ENCODE assay signal across 9 mouse cellular contexts in genomic region chr8:10922209-10923030, GRCm38 (mm10).
A peak's percentile ranks its signal among the peaks of the same experiment; 100 is the strongest.
DNase-seq lines count a peak whose midpoint lies in the region; ATAC-seq and TF ChIP-seq lines count a peak whose summit lies in the region.
"Had no signal": no experiment of that assay in that cellular context is flagged by ENCODE, and none has a peak within 500 bp of the region (broad histone marks: within the 10 kb centered on the region; RNA-seq: fewer than 3 reads in every experiment).

No protein-coding gene starts in this region.

- no peak overlapping the region for H3K4me3 ChIP-seq in lung, embryonic 14.5 days (ENCODE audit: low read depth, low read length)
- H3K4me3 ChIP-seq in forebrain, embryonic 10.5 days = peak overlapping the region; percentile 11
- H3K4me3 ChIP-seq in hindbrain, embryonic 15.5 days = no peak overlapping the region
- H3K4me3 ChIP-seq in midbrain, postnatal 0 days (ENCODE audit: low read depth, low read length) = no peak overlapping the region
- H3K4me3 ChIP-seq: myocyte had no signal

- no peak overlapping the region for H3K9ac ChIP-seq in lung, embryonic 14.5 days
- H3K9ac ChIP-seq in hindbrain, embryonic 15.5 days = no peak overlapping the region
- no peak overlapping the region for H3K9ac ChIP-seq in midbrain, postnatal 0 days (replicated peaks; ENCODE audit: low read length, poor library complexity, severe bottlenecking)

- ATAC-seq in lung, embryonic 14.5 days (ENCODE audit: insufficient read depth) = no peak
- no peak for ATAC-seq in hindbrain, embryonic 15.5 days (ENCODE audit: low FRiP score, low read depth)
- ATAC-seq in midbrain, postnatal 0 days (ENCODE audit: low FRiP score) = peak; percentile 21; the same call in 1 of the 2 replicates

- H3K4me2 ChIP-seq in lung, embryonic 14.5 days = no peak overlapping the region
- H3K4me2 ChIP-seq in hindbrain, embryonic 15.5 days = no peak overlapping the region
- H3K4me2 ChIP-seq in midbrain, postnatal 0 days (ENCODE audit: low read depth, low read length, poor library complexity, severe bottlenecking) = no peak overlapping the region

- H3K4me1 ChIP-seq in lung, embryonic 14.5 days (ENCODE audit: insufficient read depth) = peaks cover 38% of the 10 kb centered on the region
- peaks cover 90% of the 10 kb centered on the region for H3K4me1 ChIP-seq in forebrain, embryonic 10.5 days
- H3K4me1 ChIP-seq in hindbrain, embryonic 15.5 days (replicated peaks) = peaks cover 57% of the 10 kb centered on the region
- H3K4me1 ChIP-seq in midbrain, postnatal 0 days (ENCODE audit: insufficient read depth, low read length) = peaks cover 29% of the 10 kb centered on the region; the same call in 1 of the 2 replicates

- DNase-seq in lung, embryonic 14.5 days = no peak
- DNase-seq in lung, postnatal 25 days (ENCODE audit: low spot score) = no peak
- DNase-seq in forebrain, embryonic 10.5 days (ENCODE audit: extremely low spot score, low spot score) = peak; percentile 53
- DNase-seq in midbrain, postnatal 0 days (ENCODE audit: low spot score) = no peak
- no peak for DNase-seq in layer of hippocampus, adult 8-10 months (ENCODE audit: low spot score in 2 of 2)
- no peak for DNase-seq in left cerebral cortex, adult 11 months (ENCODE audit: low spot score)
- DNase-seq: heart, postnatal 4 days had no signal

- peak overlapping the region; percentile 51; the same call in 1 of the 2 replicates for H3K27ac ChIP-seq in lung, embryonic 14.5 days (ENCODE audit: low read depth)
- peak overlapping the region; percentile 91 for H3K27ac ChIP-seq in forebrain, embryonic 10.5 days
- H3K27ac ChIP-seq in hindbrain, embryonic 15.5 days (replicated peaks) = peak overlapping the region; percentile 27; the same call in 1 of the 2 replicates
- H3K27ac ChIP-seq in midbrain, postnatal 0 days (ENCODE audit: low read depth, low read length) = peak overlapping the region; percentile 62; the same call in 1 of the 2 replicates

- no peaks in the 10 kb centered on the region for H3K9me3 ChIP-seq in lung, embryonic 14.5 days (ENCODE audit: low read depth, low read length)
- H3K9me3 ChIP-seq in forebrain, embryonic 10.5 days = no peaks in the 10 kb centered on the region
- no peaks in the 10 kb centered on the region for H3K9me3 ChIP-seq in hindbrain, embryonic 15.5 days
- no peaks in the 10 kb centered on the region for H3K9me3 ChIP-seq in midbrain, postnatal 0 days (ENCODE audit: low read length)

- H3K36me3 ChIP-seq in lung, embryonic 14.5 days (ENCODE audit: insufficient read depth) = no peaks in the 10 kb centered on the region
- H3K36me3 ChIP-seq in forebrain, embryonic 10.5 days (replicated peaks) = no peaks in the 10 kb centered on the region
- H3K36me3 ChIP-seq in hindbrain, embryonic 15.5 days = no peaks in the 10 kb centered on the region
- no peaks in the 10 kb centered on the region for H3K36me3 ChIP-seq in midbrain, postnatal 0 days (ENCODE audit: insufficient read depth, low read length)

- TF ChIP-seq CTCF in lung, embryonic 14.5 days (IDR thresholded peaks at IDR 0.05; ENCODE audit: low read depth) = no peak
- no peak; the same call in 1 of the 2 replicates for TF ChIP-seq CTCF in midbrain, postnatal 0 days (IDR thresholded peaks at IDR 0.05)

- 44% methylated on average over 12 of the region's 12 CpGs for WGBS in lung, embryonic 14.5 days
- 26% methylated on average over 12 of the region's 12 CpGs for WGBS in forebrain, embryonic 10.5 days
- 34% methylated on average over 12 of the region's 12 CpGs for WGBS in hindbrain, embryonic 15.5 days
- 33% methylated on average over 11 of the region's 12 CpGs for WGBS in midbrain, postnatal 0 days

- H3K27me3 ChIP-seq in lung, embryonic 14.5 days (ENCODE audit: insufficient read depth, low read length) = no peaks in the 10 kb centered on the region
- peaks cover 64% of the 10 kb centered on the region for H3K27me3 ChIP-seq in forebrain, embryonic 10.5 days (ENCODE audit: poor library complexity, severe bottlenecking)
- peaks cover 10% of the 10 kb centered on the region for H3K27me3 ChIP-seq in hindbrain, embryonic 15.5 days
- 0 out of 2 replicates have a peak, but pooled peaks cover 3% of the 10 kb centered on the region for H3K27me3 ChIP-seq in midbrain, postnatal 0 days (ENCODE audit: insufficient read depth, low read length)

Comparison
In these comparisons a context has a peak if more than half of its experiments do, and no peak if none do; other contexts are left out.
1. H3K27ac ChIP-seq: peak in every context shown above with its lines; median percentile 91 in forebrain, embryonic 10.5 days; 62 in midbrain, postnatal 0 days; 51 in lung, embryonic 14.5 days; 27 in hindbrain, embryonic 15.5 days.